Mouse (Mus musculus): ENCODE results near the gene Alk.

- TF ChIP-seq POLR2A (IDR thresholded peaks at IDR 0.05; ENCODE audit: insufficient read depth, low read depth, low read length) (no peak), CTCF (IDR thresholded peaks at IDR 0.05; ENCODE audit: insufficient read depth, low read depth, low read length) (no peak)
These were observed 591.7 kb downstream of the Alk start for GRCm38 (mm10) chr17:72012775-72013174.
